Mouse (Mus musculus): Measurements from ENCODE around the gene Pdcl2.
A peak's percentile ranks its signal among the peaks of the same experiment; 100 is the strongest.

Pdcl2 gene

GRCm38 (mm10) chr5:76330953-76331352 lies at the start of gene Pdcl2:
Gene Pdcl2, minus strand, starts transcription at chr5:76331156.
- no peak for DNase-seq (ENCODE audit: low read depth, low spot score)

GRCm38 (mm10) chr5:76379216-76379615 lies 48.3 kb upstream of the Pdcl2 start:
- DNase-seq (ENCODE audit: low read depth, low spot score) = no peak

DNA sequence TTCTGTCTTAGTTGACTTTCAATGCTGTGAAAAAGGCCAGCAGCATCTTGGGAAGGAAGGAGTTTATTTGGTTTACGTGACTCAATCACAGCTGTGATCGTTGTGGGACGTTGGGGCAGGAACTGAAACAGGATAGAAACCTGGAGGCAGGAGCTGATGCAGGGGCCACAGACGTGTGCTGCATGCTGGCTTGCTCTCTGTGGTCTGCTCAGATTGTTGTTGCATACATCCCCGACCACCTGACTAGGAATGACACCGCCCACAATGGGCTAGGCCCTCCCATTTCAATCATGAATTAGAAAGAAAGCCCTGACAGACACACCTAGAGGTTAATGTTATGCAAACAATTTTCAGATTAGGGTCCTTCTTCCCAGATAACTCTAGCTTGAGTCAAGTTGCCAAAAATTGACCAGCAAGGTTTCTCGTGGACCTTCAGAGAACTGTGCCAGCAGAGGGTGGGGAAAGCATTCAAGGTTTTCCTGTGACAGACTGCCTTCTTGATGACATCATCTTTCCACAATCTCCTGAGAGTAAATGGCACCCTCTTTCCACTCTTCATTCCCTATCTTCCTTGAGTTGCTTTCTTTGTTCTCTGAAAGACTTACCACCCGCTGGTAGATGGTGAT lies 38.4 kb upstream of the Pdcl2 start:
- DNase-seq (ENCODE audit: low read depth, low spot score) = no peak

GRCm38 (mm10) chr5:76365406-76365805 lies 34.5 kb upstream of the Pdcl2 start:
- DNase-seq (ENCODE audit: low read depth, low spot score) = no peak

- no peak for DNase-seq (ENCODE audit: low read depth, low spot score)
Observed at GRCm38 (mm10) chr5:76363453-76364104, 32.6 kb upstream of the Pdcl2 start, which contains the start of gene Nmu. Gene Nmu, minus strand, starts transcription at chr5:76363788.

DNA sequence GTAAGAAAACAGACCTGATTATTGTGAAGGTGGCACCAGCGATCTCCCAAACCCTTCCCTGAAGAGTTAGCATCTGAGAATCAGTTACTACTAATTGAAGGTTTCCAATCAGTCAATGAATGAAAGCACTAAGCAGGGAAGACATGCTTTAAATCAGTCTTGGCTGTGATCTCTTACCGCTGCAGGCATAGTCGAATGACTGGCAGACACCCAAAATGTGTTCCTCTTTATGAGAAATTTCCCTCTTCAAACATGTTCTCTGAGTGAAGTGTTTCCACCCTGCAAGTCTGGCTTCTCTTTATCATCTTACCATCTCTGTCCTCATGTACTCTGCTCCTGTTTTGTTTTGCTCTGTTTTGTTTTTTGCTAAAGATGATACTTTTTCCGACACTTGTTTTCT lies 29.8 kb upstream of the Pdcl2 start:
- no peak for DNase-seq (ENCODE audit: low read depth, low spot score)

- no peak for DNase-seq (ENCODE audit: low read depth, low spot score)
Observed at GRCm38 (mm10) chr5:76360057-76360456, 29.1 kb upstream of the Pdcl2 start.

DNA sequence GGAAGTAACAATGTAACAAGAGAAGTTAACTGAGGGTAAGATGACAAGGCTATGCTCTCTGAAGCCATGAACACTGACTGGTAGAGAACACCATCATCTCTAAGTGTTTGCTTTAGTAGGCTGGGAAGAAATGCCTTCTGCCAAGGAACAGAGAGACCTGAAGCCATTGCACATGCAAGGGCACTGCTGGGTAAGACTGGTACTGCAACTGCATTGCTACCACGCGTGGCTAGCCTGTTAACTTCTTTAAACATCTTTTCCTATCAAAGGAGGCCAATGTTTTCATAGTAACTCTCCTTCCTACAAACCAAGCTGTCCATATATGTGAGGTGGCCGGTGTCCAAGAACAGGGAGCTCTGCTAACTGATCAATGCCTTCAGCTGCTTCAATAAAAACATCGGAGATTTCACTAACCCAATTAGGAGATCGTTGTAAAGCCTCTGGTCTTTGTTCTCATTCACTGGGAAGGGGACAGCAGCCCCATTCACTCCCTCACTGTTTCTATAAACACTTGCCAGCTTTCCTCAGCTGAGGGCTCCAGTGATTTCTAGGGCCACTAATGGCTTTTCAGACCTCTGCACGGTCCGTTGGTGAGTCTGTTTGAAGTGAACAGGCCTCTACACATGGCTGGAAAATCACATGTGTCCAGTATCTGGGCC lies 21.1 kb upstream of the Pdcl2 start:
- DNase-seq (ENCODE audit: low read depth, low spot score) = no peak

- DNase-seq (ENCODE audit: low read depth, low spot score) = no peak
Observed at GRCm38 (mm10) chr5:76351537-76351936, 20.6 kb upstream of the Pdcl2 start.

GRCm38 (mm10) chr5:76346137-76346536 lies 15.2 kb upstream of the Pdcl2 start:
- DNase-seq (ENCODE audit: low read depth, low spot score) = no peak

DNA sequence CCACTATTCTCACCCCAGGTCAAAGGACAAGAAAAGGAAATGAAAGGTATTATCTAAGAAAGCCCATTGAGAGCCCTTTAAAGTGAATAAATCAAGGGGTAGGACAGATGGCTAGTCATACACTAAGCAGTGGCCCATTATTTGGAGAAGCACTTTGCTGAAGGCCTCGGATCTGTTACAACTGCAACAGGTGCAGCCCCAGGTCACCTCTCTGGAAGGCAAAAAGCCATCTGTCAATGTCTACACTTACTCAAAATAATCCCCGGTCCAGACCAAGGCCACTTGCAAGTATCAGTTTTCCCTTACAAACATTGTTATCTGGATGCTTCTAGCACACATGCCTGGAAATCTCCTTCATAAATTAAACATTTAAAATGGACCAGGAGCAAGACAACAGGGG lies 10.0 kb upstream of the Pdcl2 start:
- DNase-seq (ENCODE audit: low read depth, low spot score) = no peak

DNA sequence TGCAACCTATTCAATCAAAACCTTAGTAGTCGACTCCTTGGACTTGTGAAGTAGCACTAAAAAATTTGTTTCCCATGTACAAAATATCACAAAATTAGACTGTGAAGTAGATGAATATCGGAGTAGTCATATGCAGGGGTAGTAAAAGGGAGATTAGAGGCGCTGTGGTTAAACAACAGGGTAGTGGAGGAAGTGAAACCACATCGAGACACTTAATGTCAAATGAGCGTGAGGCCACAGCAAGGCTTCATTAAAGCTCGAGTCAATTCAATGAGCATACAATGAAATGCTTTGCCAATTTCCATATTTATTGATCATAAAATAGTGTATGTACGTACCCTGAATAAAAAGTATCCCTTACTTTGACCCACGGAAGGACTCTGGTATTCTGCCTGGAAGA lies 6.1 kb upstream of the Pdcl2 start:
- DNase-seq (ENCODE audit: low read depth, low spot score) = no peak

DNA sequence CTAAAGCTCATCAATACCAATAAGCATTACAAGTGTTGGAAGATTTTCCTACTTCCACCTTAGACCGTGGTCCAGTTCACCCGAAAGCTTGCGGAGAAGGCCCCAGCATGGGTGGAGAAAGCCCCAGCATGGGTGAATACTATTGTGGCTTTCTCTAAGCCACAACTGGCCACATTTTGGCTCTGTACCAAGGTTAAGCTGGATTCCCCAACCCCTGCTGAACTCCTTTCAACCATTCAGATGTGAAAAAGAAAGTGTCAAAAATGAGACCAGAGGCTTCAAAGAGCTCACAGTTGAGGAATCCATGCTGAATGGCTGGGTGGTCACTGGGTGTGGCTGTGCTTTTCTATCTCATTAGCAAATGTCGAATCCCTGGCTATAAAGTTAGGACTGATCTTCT lies 2.9 kb upstream of the Pdcl2 start:
- no peak for DNase-seq (ENCODE audit: low read depth, low spot score)

DNA sequence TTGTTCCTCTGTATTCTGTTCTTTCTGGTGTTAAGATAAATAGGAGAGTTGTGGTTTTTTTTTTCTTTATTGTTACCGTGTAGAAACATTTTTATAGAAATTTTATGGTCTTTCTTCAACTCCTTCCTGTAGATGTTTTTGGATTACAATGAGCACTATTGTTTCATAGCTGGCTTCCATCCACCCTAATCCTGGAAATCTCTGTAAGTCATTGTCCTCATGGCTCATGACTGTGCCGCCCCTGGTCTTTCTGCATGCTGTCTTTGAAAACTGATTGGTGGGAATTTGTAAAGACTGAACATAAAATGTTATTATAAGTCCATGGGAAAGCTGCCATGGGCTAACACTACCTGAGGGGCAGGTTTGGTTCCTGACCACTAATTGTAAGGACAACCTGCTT lies 3.7 kb downstream of the Pdcl2 start:
- no peak for DNase-seq (ENCODE audit: low read depth, low spot score)

DNA sequence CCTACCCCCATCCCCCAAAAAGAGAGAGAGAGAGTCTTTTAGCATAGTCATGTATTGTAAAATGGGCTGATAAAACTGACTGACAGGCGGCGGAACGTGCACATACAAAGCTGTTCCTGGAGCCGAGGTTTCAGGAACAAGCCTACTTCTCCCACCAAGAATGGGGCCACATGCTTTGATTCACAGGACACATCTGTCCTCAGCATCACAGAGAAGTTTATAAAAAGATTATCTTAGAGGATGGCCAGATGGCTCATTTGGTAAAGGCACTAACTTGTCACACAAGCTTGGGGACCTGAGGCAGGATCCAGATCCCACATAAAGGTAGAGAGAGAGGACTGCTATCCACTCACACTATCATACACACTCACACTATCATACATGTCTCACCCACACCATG lies 5.8 kb downstream of the Pdcl2 start:
- no peak for DNase-seq (ENCODE audit: low read depth, low spot score)

- no peak for DNase-seq (ENCODE audit: low read depth, low spot score)
Observed at GRCm38 (mm10) chr5:76321249-76322196, 9.4 kb downstream of the Pdcl2 start.

GRCm38 (mm10) chr5:76308206-76308605 lies 22.8 kb downstream of the Pdcl2 start:
- no peak for DNase-seq (ENCODE audit: low read depth, low spot score)

DNA sequence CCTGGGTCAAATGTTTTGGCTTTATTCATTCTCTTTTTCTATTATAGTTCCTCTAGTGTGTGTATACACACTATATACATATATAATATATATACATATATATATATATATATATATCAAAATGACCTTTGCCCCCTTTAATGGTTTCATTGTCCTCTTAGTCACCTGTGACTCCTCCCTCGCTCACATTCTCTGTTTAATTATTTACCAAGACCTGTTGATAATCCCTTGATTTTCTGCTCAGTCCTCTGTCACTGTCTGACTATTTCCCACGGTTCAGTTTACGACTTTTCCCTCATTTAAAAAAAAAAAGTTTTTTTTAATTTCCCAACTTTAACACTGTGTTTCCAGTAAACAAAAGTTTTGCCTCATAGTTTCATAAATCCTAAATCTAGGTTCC lies 24.7 kb downstream of the Pdcl2 start:
- DNase-seq (ENCODE audit: low read depth, low spot score) = no peak

GRCm38 (mm10) chr5:76305616-76306015 lies 25.3 kb downstream of the Pdcl2 start:
- no peak for DNase-seq (ENCODE audit: low read depth, low spot score)

GRCm38 (mm10) chr5:76304452-76305341 lies 26.3 kb downstream of the Pdcl2 start, which contains the start of gene Clock:
Gene Clock, minus strand, starts transcription at chr5:76304792.
- DNase-seq (ENCODE audit: low read depth, low spot score) = peak; percentile 87
